Mouse (Mus musculus) kidney, postnatal 0 days (tissue): ENCODE measurements around the gene Plpp3. TPM values are rescaled to one million over a fixed set of nuclear protein-coding genes. Genes with fewer than 3 reads are reported as not detected.

Source experiments
- ATAC-seq: fragments of 200-750 bp; cut with Nextera tagmentation; replicated peaks from 2 replicates; pipeline ENCODE4 v1.8.0; 2017; ENCODE audit warnings: low read depth, moderate number of reproducible peaks, moderate TSS enrichment, moderate library complexity; ENCODE audit not compliant: low FRiP score
- DNase-seq: peaks from one replicate; pipeline ENCODE4 v3.0.0-alpha.2; 2016; ENCODE audit warnings: low spot score
- H3K27ac ChIP-seq: fragments of 300-500 bp; sonication (generic); 2 replicates; pipeline ENCODE4 v1.5.1; 2014; ENCODE audit warnings: mild to moderate bottlenecking
- H3K27me3 ChIP-seq: fragments of 300-500 bp; sonication (generic); 2 replicates; pipeline ENCODE4 v1.6.1; 2014; ENCODE audit warnings: low read length, mixed read lengths; ENCODE audit not compliant: insufficient read depth
- H3K36me3 ChIP-seq: fragments of 300-500 bp; sonication (generic); 2 replicates; pipeline ENCODE4 v1.6.1; 2014; ENCODE audit warnings: low read length, mixed read lengths; ENCODE audit not compliant: insufficient read depth
- H3K4me1 ChIP-seq: fragments of 300-500 bp; sonication (generic); replicated peaks from 2 replicates; pipeline ENCODE4 v1.6.1; 2014; ENCODE audit warnings: antibody characterized with exemption, low read length, mixed read lengths; ENCODE audit not compliant: insufficient read depth
- H3K4me2 ChIP-seq: fragments of 300-500 bp; sonication (generic); 2 replicates; pipeline ENCODE4 v1.6.1; 2014; ENCODE audit warnings: mild to moderate bottlenecking, low read length, moderate library complexity, mixed read lengths
- H3K4me3 ChIP-seq: fragments of 300-500 bp; sonication (generic); replicated peaks from 2 replicates; pipeline ENCODE4 v1.5.1; 2014; ENCODE audit warnings: low read depth, low read length
- H3K9ac ChIP-seq: fragments of 300-500 bp; sonication (generic); 2 replicates; pipeline ENCODE4 v1.6.1; 2014; ENCODE audit warnings: low read depth, low read length
- H3K9me3 ChIP-seq: fragments of 300-500 bp; sonication (generic); replicated peaks from 2 replicates; pipeline ENCODE4 v1.6.1; 2016; ENCODE audit warnings: low read length, inconsistent platforms, mixed read lengths
- CTCF ChIP-seq: IDR thresholded peaks from 2 replicates; pipeline ENCODE4 v1.5.1; 2016; ENCODE audit warnings: antibody characterized with exemption, low read depth, mild to moderate bottlenecking, moderate library complexity
- WGBS: fragments of 180-500 bp; shearing (Covaris S2); extraction: QIAGEN DNeasy Blood & Tissue Kit; methylation state at CpG from one replicate; pipeline ENCODE4 v1.1.7; 2014; 5-methylcytosine and 5-hydroxymethylcytosine counted together
- polyA plus RNA-seq: library from polyadenylated mRNA; unstranded; fragments of >200 nt; fragmentation: Nextera tagmentation; extraction: Ambion mirVana; gene quantifications from 2 replicates; pipeline ENCODE4 v1.2.1, GENCODE M21; 2015

Gene Plpp3
- polyA plus RNA-seq, 1 experiment from 2014 or later = 77.4 TPM

- no peak overlapping the region for H3K9ac ChIP-seq
- H3K4me3 ChIP-seq = no peak overlapping the region
- DNase-seq (no peak), ATAC-seq (no peak)
- H3K4me2 ChIP-seq = no peak overlapping the region
- H3K36me3 ChIP-seq = no peaks in the 10 kb centered on the region
- WGBS = 42% methylated on average over 7 of the region's 7 CpGs
- H3K9me3 ChIP-seq = no peaks in the 10 kb centered on the region
- no peaks in the 10 kb centered on the region for H3K27me3 ChIP-seq
- peaks cover 5% of the 10 kb centered on the region; the same call in 1 of the 2 replicates for H3K4me1 ChIP-seq
- no peak for TF ChIP-seq CTCF
- H3K27ac ChIP-seq = no peak overlapping the region
These were observed 124.6 kb downstream of the Plpp3 start for GRCm38 (mm10) chr4:105281751-105282231.

Other genes starting within 250 kb of the Plpp3 start
- 0.87 and 1.0 TPM in 2 replicates for gene Fyb2, start 243.9 kb upstream of the Plpp3 start, polyA plus RNA-seq
- gene Prkaa2, start 47.5 kb upstream of the Plpp3 start, polyA plus RNA-seq = 14.0 and 15.3 TPM in 2 replicates